Mouse (Mus musculus) Patski (cell line): ENCODE measurements around the gene Fry. TPM values are rescaled to one million over a fixed set of nuclear protein-coding genes. Genes with fewer than 3 reads are reported as not detected.

Source experiments
- ATAC-seq: fragments of 100-300 bp; one replicate; pipeline ENCODE4 v1.8.0; 2021
- CTCF ChIA-PET: fragments of 350-600 bp; sonication (Branson Sonifier 250); formaldehyde crosslinking; loops from one replicate; lab custom pipeline; 2022; ENCODE audit warnings: inconsistent platforms; lab: Charles Lee
- POLR2A ChIA-PET: fragments of 350-600 bp; sonication (Branson Sonifier 250); formaldehyde crosslinking; loops from one replicate; lab custom pipeline; 2022; ENCODE audit warnings: antibody characterized with exemption, inconsistent platforms; lab: Charles Lee
- DNase-seq: peaks from one replicate; pipeline ENCODE4 v3.0.0-alpha.2; 2011; ENCODE audit warnings: low read depth, low spot score
- H3K27me3 ChIP-seq: fragments of 371-371 bp; one replicate; pipeline ENCODE4 v1.5.1; 2021
- CTCF ChIP-seq: fragments of 100-300 bp; IDR thresholded peaks from one replicate; pipeline ENCODE4 v1.5.1; 2021
- in situ Hi-C: fragments of 300-500 bp; cut with MboI; formaldehyde crosslinking; loops from 3 replicates; pipeline ENCODE4 v1.11.1; 2018; ENCODE audit warnings: low pct_unique_long_range_greater_than_20kb, mixed read lengths
- polyA plus RNA-seq: library from polyadenylated mRNA; unstranded; gene quantifications from one replicate; pipeline ENCODE4 v1.2.3, GENCODE M21; 2021

The Fry gene
- polyA plus RNA-seq, 1 experiment from 2014 or later, result 0.05 TPM

- POLR2A ChIA-PET, result no interaction called here
- ATAC-seq, result no peak
- CTCF ChIA-PET, result no interaction called here
- H3K27me3 ChIP-seq, result no peaks in the 10 kb centered on the region
- DNase-seq, result no peak
- TF ChIP-seq CTCF, result no peak
- in situ Hi-C loops, result no loop called here
These were observed 229.9 kb downstream of the Fry start for GRCm38 (mm10) chr5:150348302-150348701.

GRCm38 (mm10) chr5:150351191-150351590, 232.7 kb downstream of the Fry start:
- ChIA-PET CTCF (no interaction called here), POLR2A (no interaction called here)
- no peak for TF ChIP-seq CTCF
- ATAC-seq, result no peak
- H3K27me3 ChIP-seq, result no peaks in the 10 kb centered on the region
- in situ Hi-C loops, result loop anchor here (5.0 kb wide), 1 partner anchor 46 kb away; no protein-coding TSS in a partner anchor
- no peak for DNase-seq

DNA sequence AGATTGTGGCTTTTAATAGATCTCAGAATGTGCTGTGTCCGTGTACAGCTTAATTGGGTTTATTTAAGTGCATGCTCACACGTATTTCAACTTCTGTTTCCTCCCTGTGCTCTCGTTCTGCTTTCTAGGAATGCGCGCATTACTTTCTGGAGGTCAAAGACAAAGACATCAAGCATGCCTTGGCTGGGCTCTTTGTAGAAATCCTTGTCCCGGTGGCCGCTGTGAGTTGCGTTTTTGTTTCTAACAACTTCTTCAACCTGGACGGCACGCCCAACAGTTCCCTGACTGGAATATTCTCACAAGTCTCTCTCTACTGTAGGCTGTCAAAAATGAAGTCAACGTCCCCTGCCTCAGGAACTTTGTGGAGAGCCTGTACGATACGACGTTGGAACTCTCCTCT, 240.2 kb downstream of the Fry start:
- ChIA-PET CTCF (no interaction called here), POLR2A (no interaction called here)
- DNase-seq (no peak), ATAC-seq (no peak)
- no peaks in the 10 kb centered on the region for H3K27me3 ChIP-seq
- in situ Hi-C loops, result no loop called here
- TF ChIP-seq CTCF, result no peak

DNA sequence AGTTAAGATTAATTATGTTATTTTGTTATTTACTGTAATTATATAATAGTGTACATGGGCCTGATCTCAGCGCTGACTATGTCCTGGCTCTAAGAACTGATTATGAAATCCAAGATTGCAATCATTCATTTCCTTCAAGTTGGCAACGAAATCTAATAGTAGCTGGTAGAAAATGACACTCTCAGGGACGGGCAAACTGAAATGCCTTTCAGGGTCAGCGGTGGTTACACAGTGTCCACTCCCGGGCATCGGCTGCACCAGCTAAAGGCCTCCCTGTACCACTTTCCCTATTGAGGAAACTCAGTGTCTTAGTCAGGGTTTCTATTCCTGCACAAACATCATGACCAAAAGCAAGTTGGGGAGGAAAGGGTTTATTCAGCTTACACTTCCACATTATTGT, 243.8 kb downstream of the Fry start:
- in situ Hi-C loops, result no loop called here
- ATAC-seq, result no peak
- POLR2A ChIA-PET, result no interaction called here
- TF ChIP-seq CTCF, result no peak
- H3K27me3 ChIP-seq, result no peaks in the 10 kb centered on the region
- CTCF ChIA-PET, result no interaction called here
- DNase-seq, result no peak

GRCm38 (mm10) chr5:150364621-150365020, 246.2 kb downstream of the Fry start:
- in situ Hi-C loops, result no loop called here
- ATAC-seq, result no peak
- no peak for DNase-seq
- H3K27me3 ChIP-seq, result no peaks in the 10 kb centered on the region
- ChIA-PET CTCF (no interaction called here), POLR2A (interaction anchor here (0.6 kb wide), 1 partner anchor 226 kb away, joined by 3 read pairs; no protein-coding TSS in a partner anchor)
- no peak for TF ChIP-seq CTCF

- ChIA-PET POLR2A (no interaction called here), CTCF (no interaction called here)
- no peak for ATAC-seq
- in situ Hi-C loops, result no loop called here
- no peaks in the 10 kb centered on the region for H3K27me3 ChIP-seq
- TF ChIP-seq CTCF, result peak; percentile 43
- DNase-seq, result no peak
These were observed 248.6 kb downstream of the Fry start for GRCm38 (mm10) chr5:150367027-150367426.

GRCm38 (mm10) chr5:150370291-150370690, 251.8 kb downstream of the Fry start:
- DNase-seq (no peak), ATAC-seq (no peak)
- ChIA-PET POLR2A (no interaction called here), CTCF (no interaction called here)
- in situ Hi-C loops, result no loop called here
- H3K27me3 ChIP-seq, result no peaks in the 10 kb centered on the region
- no peak for TF ChIP-seq CTCF

DNA sequence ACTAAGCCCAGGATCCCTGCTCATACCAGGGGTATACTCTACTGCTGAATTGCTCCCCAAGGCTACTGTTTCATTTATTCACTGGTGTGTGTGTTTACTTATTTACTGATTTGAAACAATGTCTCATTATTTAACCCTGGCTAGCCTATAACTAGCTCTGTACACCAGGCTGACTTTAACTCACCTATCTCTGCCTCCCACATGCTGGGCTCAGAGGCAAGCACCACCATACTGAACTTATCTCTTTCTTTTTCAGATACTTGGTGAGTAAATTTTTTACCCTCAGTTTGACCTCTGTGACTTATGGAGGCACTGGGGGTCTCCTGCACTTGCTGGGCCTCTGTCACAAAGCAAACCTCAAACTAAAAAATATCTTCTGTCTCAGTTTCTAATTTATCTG, 252.4 kb downstream of the Fry start:
- in situ Hi-C loops, result no loop called here
- ATAC-seq, result no peak
- POLR2A ChIA-PET, result no interaction called here

GRCm38 (mm10) chr5:150372956-150373355, 254.5 kb downstream of the Fry start:
- H3K27me3 ChIP-seq, result no peaks in the 10 kb centered on the region
- POLR2A ChIA-PET, result no interaction called here
- CTCF ChIA-PET, result no interaction called here
- in situ Hi-C loops, result no loop called here
- no peak for TF ChIP-seq CTCF
- DNase-seq (no peak), ATAC-seq (no peak)

More for the DNA sequence above, 252.4 kb downstream of the Fry start:
- DNase-seq, result no peak
- H3K27me3 ChIP-seq, result no peaks in the 10 kb centered on the region
- CTCF ChIA-PET, result no interaction called here
- TF ChIP-seq CTCF, result no peak

- DNase-seq (no peak), ATAC-seq (no peak)
- CTCF ChIA-PET, result no interaction called here
- POLR2A ChIA-PET, result no interaction called here
- no peak for TF ChIP-seq CTCF
- in situ Hi-C loops, result no loop called here
- H3K27me3 ChIP-seq, result no peaks in the 10 kb centered on the region
These were observed 256.5 kb downstream of the Fry start for GRCm38 (mm10) chr5:150374778-150375559.

GRCm38 (mm10) chr5:150378586-150378985, 260.1 kb downstream of the Fry start:
- CTCF ChIA-PET, result interaction anchor here (2.2 kb wide), 1 partner anchor 12 kb away, joined by 5 read pairs; no protein-coding TSS in a partner anchor
- ATAC-seq (no peak), DNase-seq (no peak)
- POLR2A ChIA-PET, result no interaction called here
- H3K27me3 ChIP-seq, result no peaks in the 10 kb centered on the region
- in situ Hi-C loops, result no loop called here
- no peak for TF ChIP-seq CTCF
